Mouse (Mus musculus) megakaryocyte progenitor cell, adult 5-6 weeks (primary cell): ENCODE measurements around the gene Retreg3. TPM values are rescaled to one million over a fixed set of nuclear protein-coding genes. Genes with fewer than 3 reads are reported as not detected.
"Not testable (repeated sequence)": the region's sequence is repeated elsewhere in the genome, so short reads cannot be mapped to it uniquely, and the experiment has no call there.

Experiments used
- ATAC-seq: replicated peaks from 2 replicates; pipeline ENCODE4 v1.8.0; 2016; ENCODE audit warnings: mild to moderate bottlenecking, moderate TSS enrichment, inconsistent platforms; ENCODE audit not compliant: poor library complexity
- total RNA-seq, 2 experiments: library from RNA; stranded (forward) in 1 of 2; stranded (reverse) in 1 of 2; fragments of 157-497, 149-512 nt in 1 of 2; fragments of 200-1000 nt in 1 of 2; gene quantifications; 2 replicates each; pipeline versions ENCODE4 v1.2.3 to v1.2.4; 2015 to 2017

Retreg3 gene
- total RNA-seq, 2 experiments from 2014 or later = 8.1 to 25.7 TPM

DNA sequence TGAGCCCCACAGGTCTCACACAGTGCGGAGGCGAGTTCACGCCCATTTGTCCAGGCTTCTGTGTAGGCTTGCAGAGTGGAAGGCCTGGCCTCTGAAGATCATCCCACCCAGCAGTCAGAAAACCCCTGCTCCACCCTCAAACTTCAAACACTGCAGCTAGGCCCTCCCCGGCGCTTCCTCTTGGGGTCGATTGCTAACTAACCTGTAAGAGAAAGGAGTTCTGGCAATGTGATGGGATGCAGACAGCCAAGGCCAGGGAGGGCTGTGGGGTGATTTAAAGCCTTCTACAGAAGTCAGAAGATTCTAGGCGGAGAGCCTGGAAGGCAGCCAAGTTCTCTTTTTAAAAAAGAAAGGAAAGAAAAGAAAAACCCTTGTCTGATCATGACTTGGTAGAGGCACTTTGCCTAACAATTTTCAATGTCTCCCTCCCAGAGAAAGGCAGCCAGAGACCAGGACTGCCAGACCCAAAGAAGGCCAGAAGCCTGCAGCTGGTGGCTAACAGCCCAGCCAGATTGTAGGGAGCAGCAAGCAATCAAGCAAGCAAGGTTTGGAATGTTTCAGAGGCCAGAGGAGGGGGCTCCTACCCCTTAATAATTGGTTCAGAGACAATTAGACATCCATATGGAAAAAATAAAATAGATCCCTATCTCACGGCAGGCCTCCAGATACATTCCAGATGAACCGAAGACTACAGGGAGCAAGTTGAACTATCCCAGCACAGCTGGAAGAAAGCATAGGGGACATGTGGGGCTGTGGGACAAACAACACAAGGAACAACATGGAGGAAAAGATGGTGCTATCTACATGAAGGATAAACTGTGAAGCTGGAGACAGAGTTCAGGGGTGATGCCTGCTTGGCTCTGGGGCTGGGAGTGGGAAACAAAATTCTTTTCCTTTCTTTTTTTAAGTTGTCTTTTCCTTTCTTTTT, 29.7 kb upstream of the Retreg3 start:
- ATAC-seq = no peak; the same call in 1 of the 2 replicates

DNA sequence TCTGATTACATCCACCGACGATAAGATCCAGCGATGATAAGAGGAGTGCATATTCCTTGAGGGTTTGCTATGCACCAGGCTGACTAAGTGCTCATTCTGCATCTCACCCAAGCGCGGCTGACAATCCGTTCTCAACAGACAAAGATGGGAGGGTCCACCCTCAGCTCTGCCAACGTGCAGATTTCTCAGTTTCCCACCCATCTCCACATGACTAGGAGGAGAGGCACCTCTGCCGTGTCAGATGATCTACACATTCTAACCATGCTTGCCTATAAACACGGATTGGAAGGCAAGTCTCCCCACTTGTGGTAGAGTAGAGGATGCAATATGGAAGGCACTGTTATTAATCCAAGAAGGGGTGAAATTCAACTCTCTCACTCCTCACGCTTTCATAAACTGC, 29.1 kb upstream of the Retreg3 start:
- ATAC-seq = no peak

DNA sequence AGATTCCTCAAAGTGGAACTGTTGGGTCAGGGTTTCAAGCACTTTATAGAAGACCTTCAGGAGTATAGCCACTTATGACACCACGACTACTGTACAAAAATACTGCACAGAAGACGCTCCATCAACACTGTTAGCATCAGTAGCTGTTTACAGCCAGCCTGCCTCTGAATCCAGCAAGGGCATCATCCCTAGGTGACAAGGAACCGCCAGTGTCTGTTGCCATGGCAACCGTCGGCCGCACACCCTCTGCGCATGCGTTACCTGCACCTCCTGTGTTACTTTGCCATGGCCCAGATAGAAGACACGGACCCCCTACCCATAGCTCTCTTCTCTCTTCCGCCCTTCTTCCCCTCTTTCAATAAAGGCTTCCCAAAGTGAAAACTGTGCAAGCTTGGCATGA, 26.7 kb upstream of the Retreg3 start:
- ATAC-seq = no peak

DNA sequence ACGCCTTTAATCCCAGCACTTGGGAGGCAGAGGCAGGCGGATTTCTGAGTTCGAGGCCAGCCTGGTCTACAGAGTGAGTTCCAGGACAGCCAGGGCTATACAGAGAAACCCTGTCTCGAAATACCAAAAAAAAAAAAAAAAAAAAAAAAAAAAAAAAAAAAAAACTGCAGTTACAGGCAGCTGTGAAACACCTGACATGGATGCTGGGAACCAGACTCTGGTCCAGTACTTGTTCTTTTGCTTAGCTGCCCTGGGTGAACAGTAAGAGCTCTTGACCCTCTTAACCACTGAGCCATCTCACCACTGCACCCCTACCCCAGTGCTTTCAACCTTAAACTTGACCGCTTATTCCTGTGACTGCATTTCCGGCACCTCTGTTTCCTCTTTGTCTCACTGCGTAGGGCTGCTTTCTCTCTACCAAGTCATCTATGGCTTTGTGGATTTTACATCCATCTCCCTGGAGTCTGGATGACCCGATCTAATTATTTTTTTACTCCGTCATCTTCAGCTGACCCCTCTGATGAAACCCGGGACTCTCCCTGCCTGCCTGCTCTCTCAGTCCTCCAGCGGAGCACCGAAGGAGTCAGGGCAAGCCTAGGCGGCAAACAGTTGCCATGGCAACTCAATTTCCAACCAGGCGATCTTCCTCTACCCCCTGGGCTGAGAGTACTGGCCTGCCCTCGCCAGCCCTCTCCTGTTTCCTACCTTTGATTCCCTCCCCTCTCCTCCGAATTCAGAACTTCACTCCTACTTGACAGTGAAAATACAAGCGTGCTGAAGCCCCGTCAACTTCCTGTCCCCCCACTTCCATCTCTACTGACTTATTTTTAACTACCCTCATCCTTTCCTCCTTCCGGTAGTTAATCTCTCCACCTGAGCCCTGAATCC, 23.9 kb upstream of the Retreg3 start:
- ATAC-seq = peak; percentile 63

DNA sequence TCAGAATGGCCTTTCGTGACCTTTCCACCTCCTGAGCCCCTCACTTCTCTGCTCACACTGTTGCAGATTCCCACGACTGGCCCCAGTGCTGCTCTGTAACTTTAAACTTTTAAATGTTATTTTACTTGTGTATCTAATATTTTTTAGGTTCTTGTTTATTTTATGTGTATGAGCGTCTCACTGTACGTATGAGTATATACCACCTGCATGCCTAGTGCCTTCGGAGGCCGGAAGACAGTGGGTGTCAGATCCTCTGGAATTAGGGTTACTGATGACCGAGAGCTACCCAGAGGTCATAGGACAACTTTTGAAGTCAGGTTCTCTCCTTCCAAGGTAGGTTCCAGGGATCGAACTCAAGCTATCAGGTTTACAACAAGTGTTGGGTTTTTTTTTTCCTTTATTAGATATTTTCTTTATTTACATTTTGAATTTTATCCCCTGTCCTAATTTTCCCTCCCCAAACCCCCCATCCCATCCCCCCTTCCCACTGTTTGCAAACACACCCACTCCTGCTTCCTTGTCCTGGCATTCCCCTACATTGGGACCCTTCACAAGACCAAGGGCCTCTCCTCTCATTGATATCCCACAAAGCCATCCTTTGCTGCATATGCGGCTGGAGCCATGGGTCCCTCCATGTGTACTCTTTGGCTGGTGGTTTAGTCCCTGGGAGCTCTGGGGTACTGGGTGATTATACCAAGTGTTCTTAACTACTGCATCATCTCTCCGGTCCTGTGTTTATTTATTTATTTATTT, 22.7 kb upstream of the Retreg3 start:
- ATAC-seq = no peak

DNA sequence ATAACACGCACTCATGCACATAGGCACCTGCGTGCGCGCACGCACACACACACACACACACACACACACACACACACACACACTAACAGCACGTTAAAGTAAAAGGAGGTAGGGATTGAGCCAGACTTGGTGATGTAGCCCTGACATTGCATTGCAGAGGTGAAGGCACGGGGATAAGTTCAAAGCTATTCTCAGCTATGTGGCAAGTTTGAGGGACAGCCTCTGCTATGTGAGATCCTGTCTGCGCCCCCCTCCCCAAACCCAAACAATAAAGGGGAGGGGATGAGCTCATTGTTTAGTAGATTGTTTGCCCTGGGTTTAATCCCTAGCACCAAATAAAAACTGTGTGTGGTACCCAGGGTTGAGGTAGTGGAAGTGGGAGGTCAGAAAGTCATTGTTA, 21.4 kb upstream of the Retreg3 start:
- no peak for ATAC-seq

DNA sequence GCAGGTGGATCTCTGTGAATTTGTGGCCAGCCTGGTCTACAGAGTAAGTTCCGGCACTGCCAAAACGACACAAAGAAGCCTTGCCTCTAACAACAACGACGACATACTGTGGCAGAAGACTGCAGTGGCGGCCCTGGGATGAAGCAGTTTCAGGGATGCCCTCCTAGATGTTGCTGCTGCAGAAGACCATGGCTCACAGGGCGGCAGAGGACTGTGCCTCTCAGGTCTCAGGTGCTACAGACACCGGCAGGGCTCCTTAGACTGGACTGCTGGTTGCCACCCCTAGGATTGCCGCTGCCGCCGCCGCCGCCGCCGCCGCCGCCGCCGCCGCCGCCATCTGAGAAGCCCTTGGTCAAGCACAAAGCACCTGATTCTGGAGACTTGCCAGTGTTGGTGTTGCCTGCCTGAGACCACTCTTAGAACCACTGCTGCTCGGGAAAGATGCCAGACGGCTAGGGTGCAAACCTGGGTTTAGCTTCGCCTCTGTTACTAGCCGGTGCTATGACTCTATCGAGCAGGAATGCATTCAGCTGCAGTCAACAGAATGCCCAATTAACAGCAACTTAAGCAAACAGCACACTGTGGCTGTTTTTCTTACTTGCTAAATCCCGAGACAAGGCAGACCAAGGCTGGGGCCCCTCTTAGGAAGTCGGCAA, 20.6 kb upstream of the Retreg3 start:
- no peak for ATAC-seq

DNA sequence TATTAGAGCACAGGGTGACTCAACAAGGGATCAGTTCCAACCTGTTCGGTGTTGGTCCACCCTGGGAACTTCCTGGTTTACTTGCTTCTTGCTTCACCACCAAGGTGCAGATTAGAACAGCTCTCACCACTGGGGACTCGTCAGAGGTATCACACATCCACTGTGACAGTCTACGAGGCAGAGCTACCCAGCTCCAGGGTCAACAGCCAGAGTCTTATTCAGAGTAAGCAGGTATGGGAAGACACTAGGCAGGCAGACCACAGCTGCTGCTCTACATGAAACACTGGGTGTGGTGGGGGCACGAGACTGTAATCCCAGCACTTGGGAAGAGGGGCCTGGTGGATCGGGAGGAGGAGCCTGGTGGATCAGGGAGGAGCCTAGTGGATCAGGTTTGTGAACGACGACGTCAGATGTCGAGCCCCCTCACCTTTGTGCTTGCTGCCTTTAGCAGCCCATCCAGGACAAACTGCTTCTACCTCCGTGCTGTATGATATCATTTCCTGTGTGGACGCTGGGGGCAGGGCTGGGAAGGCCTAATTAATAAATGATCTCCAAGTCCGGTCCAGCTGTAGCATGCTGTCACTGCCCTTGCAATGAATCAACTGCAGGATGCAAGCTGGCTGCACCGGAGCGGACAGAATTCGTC, 19.0 kb upstream of the Retreg3 start:
- ATAC-seq = peak; percentile 14; the same call in 1 of the 2 replicates

DNA sequence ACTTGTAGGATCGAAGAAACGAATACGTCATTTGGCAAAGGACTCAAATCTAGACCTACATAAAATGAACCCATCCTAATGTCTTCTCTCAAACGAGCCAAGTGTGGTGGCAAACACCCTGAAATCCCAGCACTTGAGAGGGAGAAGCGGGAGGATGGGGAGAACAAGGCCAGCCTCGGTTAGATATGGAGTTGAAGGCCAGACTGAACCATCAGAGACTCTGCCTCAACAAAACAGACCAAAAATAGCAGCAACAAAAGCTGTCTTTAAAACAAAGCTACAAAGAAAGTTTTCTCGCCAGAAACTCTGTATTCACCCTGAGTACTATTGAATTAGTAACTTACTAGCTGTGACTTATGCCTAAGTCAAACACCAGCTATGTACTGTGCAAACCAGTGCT, 17.3 kb upstream of the Retreg3 start:
- no peak for ATAC-seq

DNA sequence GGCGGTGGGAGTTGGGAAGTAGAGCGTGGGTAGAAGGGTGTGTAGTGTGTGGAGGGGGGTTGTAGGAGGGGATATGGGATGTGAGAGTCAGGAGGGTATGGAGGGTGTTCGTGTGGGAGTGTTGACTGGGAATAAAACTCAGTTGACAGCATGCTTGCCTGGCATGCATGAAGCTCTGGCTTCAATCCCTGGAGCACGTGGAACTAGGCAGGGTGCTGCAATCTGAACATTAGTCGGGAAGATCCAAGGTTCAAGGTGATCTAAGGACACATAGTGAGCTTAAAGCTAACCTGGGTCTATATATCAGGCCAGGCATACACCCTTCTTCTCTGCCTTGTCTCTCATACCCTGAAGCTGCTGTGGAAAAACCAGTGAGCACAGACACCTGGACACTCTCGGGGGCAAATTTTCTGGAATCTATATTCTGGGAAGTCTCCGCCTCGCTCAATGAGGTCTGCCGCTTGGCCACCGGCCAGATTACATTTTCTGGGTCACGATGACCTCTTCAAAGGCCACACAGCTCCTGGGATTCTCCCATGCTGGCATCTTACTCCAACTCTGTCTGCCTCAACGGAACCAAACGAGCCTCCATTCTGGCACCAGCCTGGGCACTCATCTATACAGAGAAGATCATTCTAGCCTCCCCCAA, 14.6 kb upstream of the Retreg3 start:
- ATAC-seq = no peak

DNA sequence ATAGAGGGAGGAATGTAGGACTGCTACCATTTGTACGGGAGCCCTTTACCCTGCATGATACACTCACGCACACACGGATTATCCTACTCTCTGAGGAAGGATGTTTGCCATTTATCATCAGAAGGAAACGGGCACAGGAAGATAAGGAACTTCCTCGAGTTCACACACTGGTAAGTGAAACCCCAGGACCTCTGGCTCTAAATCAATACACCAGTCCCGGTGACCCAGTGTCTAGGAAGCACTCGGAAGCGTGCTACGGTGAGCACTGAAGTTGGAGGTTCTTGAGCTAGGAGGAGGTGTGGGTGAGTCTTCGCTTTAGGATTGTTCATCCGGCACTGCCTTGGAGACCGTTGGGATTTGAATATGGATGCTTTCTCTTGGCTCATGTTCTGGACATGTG, 13.3 kb upstream of the Retreg3 start:
- ATAC-seq = no peak

DNA sequence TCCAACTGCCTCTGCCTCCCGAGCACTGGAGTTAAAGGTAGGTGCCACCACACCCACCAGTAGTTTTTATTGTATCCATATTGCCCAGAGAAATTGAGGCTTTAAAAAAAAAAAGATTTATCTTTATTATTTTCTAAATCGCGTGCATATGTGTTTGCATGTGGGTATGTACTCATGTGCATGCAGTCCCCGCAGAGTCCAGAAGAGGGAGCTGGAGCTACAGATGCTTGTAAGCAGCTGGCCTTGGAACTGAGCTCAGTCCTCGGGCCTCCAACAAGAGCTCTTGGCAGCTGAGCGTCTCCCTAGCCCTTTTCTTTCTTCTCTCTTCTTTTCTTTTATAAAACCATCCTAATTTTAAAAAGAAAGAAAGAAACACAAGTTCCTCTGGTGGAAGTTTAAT, 12.0 kb upstream of the Retreg3 start:
- 0 out of 2 replicates have a peak, but pooled peaks have one; percentile 44 for ATAC-seq

DNA sequence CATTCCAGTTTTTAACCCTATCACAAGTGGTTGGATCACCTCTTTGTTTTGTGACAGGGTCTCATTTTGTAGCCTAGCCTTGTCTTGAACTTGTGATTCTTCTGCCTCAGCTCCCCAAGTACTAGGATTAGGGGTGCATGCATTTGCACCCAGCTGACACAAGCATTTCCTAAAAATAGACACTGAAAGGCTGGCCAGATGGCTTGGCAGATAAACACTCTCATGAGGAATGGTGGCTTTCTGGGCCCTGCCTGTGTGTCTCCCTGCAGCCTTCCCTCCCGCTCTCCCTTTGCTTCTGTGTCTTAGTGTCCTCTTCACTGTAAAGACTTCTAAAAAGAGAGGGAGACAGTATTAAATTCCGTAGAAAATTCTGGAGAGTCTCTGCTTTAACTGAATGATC, 11.5 kb upstream of the Retreg3 start:
- ATAC-seq = peak; percentile 60

DNA sequence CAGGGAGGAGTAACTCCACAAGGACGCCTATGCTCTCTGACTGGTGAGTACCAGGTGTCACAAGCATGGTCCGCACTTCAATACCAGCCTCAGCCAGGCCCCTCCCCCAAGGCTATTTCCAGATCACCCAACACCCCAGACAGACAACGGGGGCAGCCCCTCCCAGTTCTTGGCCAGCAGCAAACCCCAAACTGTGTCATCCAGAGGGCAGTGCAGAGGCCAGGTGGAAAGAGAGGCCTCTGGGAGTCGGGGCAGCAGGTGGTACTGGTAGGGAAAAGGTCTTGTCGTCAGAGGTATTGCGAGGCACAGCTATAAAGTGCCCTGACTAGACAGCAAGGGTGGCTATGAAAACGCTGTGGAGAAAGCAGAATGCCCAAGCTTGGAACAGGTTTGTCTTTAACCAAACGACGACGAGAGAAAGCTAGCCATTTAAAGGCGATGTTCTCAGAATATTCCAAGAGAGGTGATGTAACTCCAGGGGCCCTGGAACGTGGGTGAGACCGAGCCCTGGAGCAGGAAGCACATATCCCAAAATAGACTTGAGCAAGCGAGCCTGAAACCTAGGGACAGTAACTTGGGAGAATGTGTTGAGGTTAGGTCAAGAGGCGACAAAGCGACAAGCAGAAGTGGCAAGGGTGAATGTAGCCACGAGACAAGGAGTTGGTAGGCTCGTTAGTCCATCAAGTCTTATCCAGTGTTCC, 10.5 kb upstream of the Retreg3 start:
- no peak for ATAC-seq

DNA sequence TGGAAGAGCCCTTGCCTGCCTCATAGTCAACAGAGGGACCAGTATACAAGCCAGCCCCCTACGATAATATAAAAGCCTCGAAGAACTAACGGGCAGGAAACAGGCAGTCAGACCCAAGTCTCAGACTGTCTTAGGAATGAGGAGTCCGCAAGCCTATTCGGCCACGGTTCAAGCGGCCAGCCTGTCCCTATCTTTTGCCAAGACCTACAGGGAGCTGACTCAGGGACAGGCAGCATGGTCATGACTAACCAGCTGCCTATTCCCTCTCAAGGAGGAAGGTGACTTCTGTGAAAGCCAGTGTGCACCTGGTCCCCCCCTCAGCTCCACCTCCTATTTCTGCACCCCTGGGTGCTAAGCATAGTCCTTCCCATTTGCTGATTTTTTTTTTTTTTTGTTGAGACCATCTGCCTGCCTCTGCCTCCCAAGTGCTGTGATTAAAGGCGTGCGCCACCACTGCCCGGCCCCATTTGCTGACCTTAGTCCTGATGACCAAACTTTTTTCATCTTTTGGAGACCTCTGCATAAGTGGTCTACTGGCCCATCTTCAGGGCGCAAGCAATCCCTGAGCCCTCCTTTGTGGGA, 9.4 kb upstream of the Retreg3 start:
- no peak for ATAC-seq

DNA sequence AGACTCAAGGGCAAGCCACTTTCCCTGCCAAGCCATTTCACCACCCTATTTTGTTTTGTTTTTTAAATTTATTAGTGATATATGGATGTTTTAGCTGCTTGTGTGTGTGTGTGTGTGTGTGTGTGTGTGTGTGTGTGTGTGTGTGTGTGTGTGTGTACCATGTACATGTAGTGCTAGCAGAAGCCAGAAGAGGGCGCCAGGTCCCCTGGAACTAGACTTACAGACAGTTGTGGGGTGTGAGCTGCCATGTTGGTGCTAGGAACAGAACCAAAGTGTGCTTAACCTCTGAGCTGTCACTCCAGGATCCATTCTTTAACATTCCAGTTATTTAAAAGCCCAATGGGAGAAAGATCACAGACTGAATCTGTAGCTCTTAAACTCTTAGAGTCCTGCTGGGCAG, 7.4 kb upstream of the Retreg3 start:
- no peak for ATAC-seq

DNA sequence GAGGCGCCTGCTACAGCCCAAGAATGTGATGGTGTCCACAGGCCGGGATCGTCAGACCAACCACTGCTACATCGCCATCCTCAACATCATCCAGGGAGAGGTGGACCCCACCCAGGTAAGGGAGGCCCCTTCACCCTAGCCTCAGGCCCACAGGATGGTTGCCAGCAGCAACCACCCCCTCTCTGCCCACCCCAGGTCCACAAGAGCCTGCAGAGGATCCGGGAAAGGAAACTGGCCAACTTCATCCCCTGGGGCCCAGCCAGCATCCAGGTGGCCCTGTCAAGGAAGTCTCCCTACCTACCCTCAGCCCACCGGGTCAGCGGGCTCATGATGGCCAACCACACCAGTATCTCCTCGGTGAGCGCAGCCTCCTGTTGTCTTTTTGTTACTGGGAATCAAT, 5.3 kb upstream of the Retreg3 start:
- not testable (repeated sequence) for ATAC-seq

DNA sequence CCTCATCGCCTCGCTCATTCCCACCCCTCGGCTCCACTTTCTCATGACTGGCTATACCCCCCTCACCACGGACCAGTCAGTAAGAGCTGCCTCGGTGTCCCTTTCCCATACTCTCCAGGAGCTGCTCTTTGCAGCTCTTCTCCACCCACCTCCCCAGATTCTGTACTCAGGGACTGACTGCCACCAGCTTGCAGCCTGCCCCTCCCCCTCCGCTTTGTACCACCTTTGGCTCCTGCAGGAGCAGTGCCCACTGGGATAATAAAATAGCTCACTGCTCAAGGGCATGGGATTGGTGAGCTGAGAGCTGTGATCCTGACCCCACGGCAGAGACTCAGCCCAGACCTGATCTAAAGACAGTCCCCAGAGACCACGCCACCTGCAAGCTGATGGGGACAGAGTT, 4.8 kb upstream of the Retreg3 start:
- ATAC-seq = not testable (repeated sequence)
